Mouse (Mus musculus) thymus, adult 2 months (tissue): ENCODE measurements around the gene Fan1. TPM values are rescaled to one million over a fixed set of nuclear protein-coding genes. Genes with fewer than 3 reads are reported as not detected.

ENCODE experiments used
- DNase-seq: peaks from one replicate; pipeline ENCODE4 v3.0.0; 2021
- H3K27ac ChIP-seq: fragments of 200-500 bp; 2 replicates; pipeline ENCODE4 v1.5.1; 2012; ENCODE audit warnings: low read length, control low read depth; ENCODE audit not compliant: control insufficient read depth, insufficient read depth
- H3K27me3 ChIP-seq: fragments of 200-500 bp; 2 replicates; pipeline ENCODE4 v1.6.1; 2012; ENCODE audit warnings: mild to moderate bottlenecking, low read length, moderate library complexity, mixed read lengths; ENCODE audit not compliant: control insufficient read depth, insufficient read depth
- H3K36me3 ChIP-seq: fragments of 200-500 bp; 2 replicates; pipeline ENCODE4 v1.6.1; 2012; ENCODE audit warnings: mild to moderate bottlenecking, low read length, moderate library complexity; ENCODE audit not compliant: control insufficient read depth, insufficient read depth
- H3K4me1 ChIP-seq: fragments of 200-500 bp; replicated peaks from 2 replicates; pipeline ENCODE4 v1.6.1; 2012; ENCODE audit warnings: low read length; ENCODE audit not compliant: control insufficient read depth, insufficient read depth
- H3K4me3 ChIP-seq: fragments of 200-500 bp; 2 replicates; pipeline ENCODE4 v1.5.1; 2012; ENCODE audit warnings: mild to moderate bottlenecking, low read length, control low read depth, moderate library complexity; ENCODE audit not compliant: control insufficient read depth, insufficient read depth
- CTCF ChIP-seq: fragments of 200-500 bp; IDR thresholded peaks from 2 replicates; pipeline ENCODE4 v1.5.1; 2012; ENCODE audit warnings: mild to moderate bottlenecking, control low read depth, low read length, moderate library complexity, borderline replicate concordance; ENCODE audit not compliant: control insufficient read depth, poor library complexity, insufficient read depth; ENCODE audit errors: extremely low read depth
- POLR2A ChIP-seq: fragments of 200-500 bp; IDR thresholded peaks from 2 replicates; pipeline ENCODE4 v1.6.1; 2012; ENCODE audit warnings: mild to moderate bottlenecking, low read length, control low read depth, moderate library complexity; ENCODE audit not compliant: control insufficient read depth, poor library complexity, insufficient read depth; ENCODE audit errors: extremely low read depth
- WGBS: fragments of 180-500 bp; shearing (Covaris S2); methylation state at CpG from one replicate; pipeline ENCODE4 v1.1.7; 2018; 5-methylcytosine and 5-hydroxymethylcytosine counted together
- polyA plus RNA-seq: library from polyadenylated mRNA; depleted of rRNA; stranded (reverse); fragments of >200 nt; gene quantifications from 2 replicates; pipeline ENCODE4 v1.2.3, GENCODE M21; 2012; rRNA removed

Fan1 gene
- 2.8 and 3.3 TPM in 2 replicates for polyA plus RNA-seq

DNA sequence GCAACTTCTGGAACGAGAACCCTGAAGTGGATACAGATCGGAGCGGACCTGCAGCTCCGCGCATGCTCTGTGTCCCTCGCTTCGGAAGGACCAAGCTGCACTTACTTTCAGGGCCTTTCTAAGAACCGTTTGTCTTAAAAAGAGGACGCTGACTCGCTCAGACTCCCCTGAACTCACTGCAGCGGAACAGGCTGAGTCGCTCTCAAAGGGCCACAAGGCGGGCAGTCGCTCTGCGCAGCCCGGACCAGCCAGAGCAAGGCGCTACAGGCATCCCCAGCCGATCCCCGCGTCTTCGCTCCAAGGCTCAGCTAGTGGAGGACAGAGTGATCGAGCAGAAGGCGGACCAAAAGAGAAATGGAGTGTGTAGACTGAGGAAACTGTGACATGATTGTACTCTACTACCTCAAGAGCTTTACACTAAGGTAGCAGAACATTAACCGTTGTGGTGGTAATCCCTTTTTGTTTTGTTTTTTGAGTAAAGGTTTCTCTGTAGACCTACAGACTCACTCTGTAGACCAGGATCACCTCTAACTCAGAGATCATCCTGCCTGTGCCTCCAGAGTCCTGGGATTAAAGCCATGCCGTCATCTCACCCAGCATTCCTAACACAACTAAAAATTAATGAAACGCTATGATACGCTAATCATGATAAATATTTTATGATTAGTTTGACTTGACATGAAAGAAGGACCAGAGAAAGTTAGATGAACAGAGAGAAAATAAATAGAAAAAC is at the start of gene Fan1:
Gene Fan1 (minus strand): TSS at position 266 of the 733 bp plus-strand sequence.
- peak; percentile 94 for DNase-seq
- 7% methylated on average over 27 of the region's 27 CpGs for WGBS
- Histone ChIP-seq H3K27me3 (no peaks in the 10 kb centered on the region), H3K4me1 (0 out of 2 replicates have a peak, but pooled peaks cover 2% of the 10 kb centered on the region), H3K36me3 (peaks cover 27% of the 10 kb centered on the region), H3K27ac (peak within 1 kb of the TSS; percentile 94), H3K4me3 (peak within 1 kb of the TSS; percentile 95)
- TF ChIP-seq CTCF (no peak), POLR2A (peak; percentile 82)

DNA sequence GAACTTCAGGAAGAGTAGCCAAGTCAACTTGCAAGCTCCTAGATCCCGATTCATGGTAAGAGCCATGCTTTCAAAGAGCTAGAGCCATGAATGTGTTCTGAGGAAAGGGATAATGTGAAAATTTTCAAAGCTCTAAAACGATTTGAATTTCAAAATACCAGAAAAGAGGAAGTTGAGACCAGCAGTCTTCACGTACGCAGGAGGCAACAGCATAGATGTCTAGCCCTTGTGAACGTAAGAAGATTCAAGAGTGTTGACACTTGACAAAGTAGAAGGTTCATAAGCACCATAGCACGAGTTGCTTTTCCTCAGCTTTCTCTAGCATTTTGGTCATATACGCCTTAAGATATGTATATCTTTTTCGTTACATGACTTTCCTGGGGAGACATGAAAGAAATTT is 30.1 kb upstream of the Fan1 start:
- H3K36me3 ChIP-seq: no peaks in the 10 kb centered on the region
- no peak for DNase-seq
- no peak overlapping the region for H3K4me3 ChIP-seq
- no peaks in the 10 kb centered on the region for H3K27me3 ChIP-seq
- no peak overlapping the region for H3K27ac ChIP-seq
- H3K4me1 ChIP-seq: no peaks in the 10 kb centered on the region
- WGBS: 69% methylated on average over 8 of the region's 8 CpGs
- TF ChIP-seq POLR2A (no peak), CTCF (no peak)

DNA sequence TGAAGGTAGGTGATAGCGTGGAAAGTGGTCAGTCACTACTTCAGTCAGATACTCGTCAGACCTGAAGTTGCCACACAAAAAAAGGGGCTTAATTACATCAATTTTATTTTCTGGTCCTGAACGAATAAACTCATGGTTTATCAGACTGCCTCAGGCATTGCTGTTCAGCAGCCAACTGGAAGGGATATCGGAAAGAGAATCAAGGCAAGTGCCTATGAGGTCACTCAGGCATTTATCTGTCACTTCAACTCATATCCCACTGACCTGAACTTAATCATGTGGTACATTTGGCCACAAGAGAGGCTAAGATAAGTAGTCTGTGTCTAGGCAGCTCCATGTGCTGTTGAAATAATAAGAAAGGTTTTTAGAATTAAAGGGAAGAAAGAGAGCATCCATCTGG is 28.6 kb upstream of the Fan1 start:
- TF ChIP-seq CTCF (no peak), POLR2A (no peak)
- WGBS: 96% methylated on average over 4 of the region's 4 CpGs

DNA sequence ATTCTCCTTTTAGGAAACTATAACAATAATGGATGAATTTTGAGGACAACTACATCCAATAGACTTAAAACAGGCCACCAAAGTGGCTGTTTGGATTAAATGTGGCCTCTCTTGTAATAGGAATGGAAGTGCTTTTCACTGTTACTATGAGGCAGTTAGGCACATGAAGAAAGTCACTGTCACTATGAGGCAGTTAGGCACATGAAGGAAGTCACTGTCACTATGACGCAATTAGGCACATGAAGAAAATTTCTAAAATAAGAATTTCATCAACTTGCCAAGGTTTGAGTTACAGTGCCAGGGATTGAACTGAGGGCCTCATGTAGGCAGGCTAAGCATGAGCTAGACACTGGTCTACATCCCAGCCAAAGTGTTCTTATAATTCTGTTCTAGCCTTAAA is 26.8 kb upstream of the Fan1 start:
- TF ChIP-seq POLR2A: no peak
- TF ChIP-seq CTCF: no peak
- WGBS: 100% methylated on average over 1 of the region's 1 CpGs
- no peaks in the 10 kb centered on the region for H3K4me1 ChIP-seq
- no peaks in the 10 kb centered on the region for H3K27me3 ChIP-seq
- no peak overlapping the region for H3K4me3 ChIP-seq
- DNase-seq: no peak
- no peak overlapping the region for H3K27ac ChIP-seq
- no peaks in the 10 kb centered on the region for H3K36me3 ChIP-seq

More for the DNA sequence above, 28.6 kb upstream of the Fan1 start:
- no peaks in the 10 kb centered on the region for H3K27me3 ChIP-seq
- H3K36me3 ChIP-seq: no peaks in the 10 kb centered on the region
- no peaks in the 10 kb centered on the region for H3K4me1 ChIP-seq
- H3K27ac ChIP-seq: no peak overlapping the region
- H3K4me3 ChIP-seq: no peak overlapping the region
- no peak for DNase-seq

- peaks cover 5% of the 10 kb centered on the region for H3K4me1 ChIP-seq
- no peaks in the 10 kb centered on the region for H3K27me3 ChIP-seq
- H3K4me3 ChIP-seq: peak overlapping the region; percentile 93
- WGBS: under 1% methylated on average over 15 of the region's 15 CpGs
- TF ChIP-seq CTCF (no peak), POLR2A (no peak)
- no peak for DNase-seq
- peaks cover 19% of the 10 kb centered on the region for H3K36me3 ChIP-seq
- H3K27ac ChIP-seq: no peak overlapping the region
Measured at GRCm38 (mm10) chr7:64392819-64393151, 18.9 kb upstream of the Fan1 start.

DNA sequence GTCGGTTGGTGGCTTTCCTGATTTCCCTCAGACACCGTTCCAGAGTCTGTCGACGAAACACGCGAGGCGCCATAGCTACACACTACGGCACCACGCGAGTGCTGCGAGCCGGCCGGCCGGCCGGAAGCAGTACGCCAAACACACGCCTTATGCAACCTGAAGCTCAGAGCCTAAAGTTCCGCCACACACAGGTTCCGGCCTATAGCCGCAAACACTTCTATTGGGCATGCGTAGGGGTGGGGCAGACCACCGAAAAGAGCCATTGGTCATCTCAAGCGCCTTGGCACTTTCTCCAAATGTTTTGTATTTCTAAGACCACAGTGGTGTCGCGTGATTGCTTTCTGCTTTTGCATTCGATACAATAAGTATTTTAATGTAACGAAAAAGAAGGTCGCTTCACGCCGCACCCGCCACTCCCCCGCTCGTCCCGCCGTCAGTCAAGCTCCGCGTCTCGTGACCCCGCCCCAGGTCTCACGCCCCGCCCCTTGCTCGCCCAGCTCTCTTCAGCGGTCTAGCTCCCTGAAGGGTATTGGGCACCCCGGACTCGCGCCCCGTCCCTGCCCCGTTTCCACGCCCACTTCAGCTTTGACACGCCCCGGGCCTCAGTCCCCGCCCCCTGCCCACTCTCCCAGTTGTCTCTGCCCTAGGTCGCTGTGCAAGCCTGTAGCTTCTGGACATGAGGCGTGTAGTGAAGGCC is 18.4 kb upstream of the Fan1 start, which contains the start of the genes Mphosph10 and Mcee:
Gene Mphosph10 (minus strand): TSS at position 147 of the 697 bp plus-strand sequence.
Gene Mcee (plus strand): TSS at position 486 of the 697 bp plus-strand sequence.
- peaks cover 5% of the 10 kb centered on the region for H3K4me1 ChIP-seq
- WGBS: under 1% methylated on average over 54 of the region's 54 CpGs
- H3K36me3 ChIP-seq: peaks cover 22% of the 10 kb centered on the region
- DNase-seq: peak; percentile 100
- H3K27ac ChIP-seq: peak within 1 kb of the TSS; percentile 4; the same call in 1 of the 2 replicates
- TF ChIP-seq CTCF (0 out of 2 replicates have a peak, but pooled peaks have one; percentile 37), POLR2A (peak; percentile 70)
- H3K4me3 ChIP-seq: peak within 1 kb of the TSS; percentile 93
- no peaks in the 10 kb centered on the region for H3K27me3 ChIP-seq
